Mouse (Mus musculus): ENCODE results near the gene Ramp2.

The Ramp2 gene

DNA sequence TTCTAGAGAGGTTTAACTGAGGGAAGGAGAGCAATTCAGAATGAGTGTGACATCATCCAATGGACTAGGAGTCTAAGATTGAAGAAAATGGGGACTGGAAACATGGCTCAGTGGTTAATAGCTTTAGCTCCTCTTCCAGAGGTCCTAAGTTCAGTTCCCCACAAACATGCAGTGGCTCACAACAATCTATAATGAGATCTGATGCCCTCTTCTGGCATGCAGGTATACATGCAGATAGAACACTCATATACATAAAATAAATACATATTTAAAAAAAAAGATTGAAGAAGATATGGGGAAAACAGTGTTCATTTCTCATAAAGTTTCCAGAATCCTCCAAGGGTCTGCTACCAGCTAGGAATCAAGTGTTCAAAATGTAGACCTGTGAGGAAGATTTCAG is 10.4 kb upstream of the Ramp2 start:
- no peak for DNase-seq (ENCODE audit: low read depth in 1 of 2, low spot score in 2 of 2)

DNA sequence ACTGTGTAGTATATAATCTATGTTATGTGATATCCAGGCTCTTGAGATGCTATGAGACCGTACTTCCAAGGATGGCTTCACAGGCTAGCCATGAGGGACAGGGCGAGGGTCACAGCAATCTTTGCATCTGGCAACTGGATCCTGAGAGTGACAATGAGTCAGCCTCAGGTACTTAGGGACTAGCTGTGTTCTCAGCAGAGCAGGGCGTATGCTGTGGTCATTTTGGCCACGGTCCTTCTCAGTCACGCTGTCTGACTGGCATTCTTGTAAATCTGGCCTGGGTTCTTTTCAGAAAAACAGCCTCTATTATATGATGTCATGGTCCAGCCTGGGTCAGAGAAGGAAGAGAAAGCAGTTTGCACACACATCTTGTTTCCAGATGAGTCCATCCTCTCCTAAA is 9.0 kb upstream of the Ramp2 start:
- DNase-seq (ENCODE audit: low read depth in 1 of 2, low spot score in 2 of 2): no peak

DNA sequence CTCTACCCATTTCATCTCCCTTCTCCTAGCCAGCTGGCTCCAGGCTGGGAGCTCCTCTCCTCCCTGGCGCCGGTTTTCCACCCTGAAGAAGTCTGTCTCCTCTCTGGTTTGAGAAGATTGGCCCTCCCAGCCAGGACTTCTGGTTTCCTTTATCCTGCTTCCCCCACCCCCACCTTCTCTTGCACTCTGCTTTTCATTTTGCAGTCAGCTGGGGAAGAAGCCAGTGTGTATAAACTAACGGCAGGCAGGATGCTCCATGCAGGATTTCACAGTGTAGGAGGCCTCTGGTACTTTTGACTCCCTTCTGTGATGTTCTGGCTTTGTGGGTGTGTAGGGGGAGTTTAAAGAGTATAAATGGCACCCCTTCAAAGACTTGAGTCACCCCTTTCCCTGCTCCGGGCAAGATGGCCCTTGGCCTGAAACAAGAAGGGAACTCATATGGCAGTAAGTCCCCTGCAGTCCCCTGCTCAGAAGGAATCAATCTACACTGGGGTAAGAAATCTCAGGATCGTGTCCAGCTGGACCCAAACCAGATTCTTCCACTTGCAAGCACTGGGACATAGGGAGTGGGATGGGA is 7.7 kb upstream of the Ramp2 start:
- DNase-seq (ENCODE audit: low read depth in 1 of 2, low spot score in 2 of 2): no peak

GRCm38 (mm10) chr11:101245071-101245470 is 757 bp upstream of the Ramp2 start:
- DNase-seq (ENCODE audit: low read depth in 1 of 2, low spot score in 2 of 2): no peak

GRCm38 (mm10) chr11:101246702-101247012 is 829 bp downstream of the Ramp2 start:
- no peak for DNase-seq (ENCODE audit: low read depth in 1 of 2, low spot score in 2 of 2)

DNA sequence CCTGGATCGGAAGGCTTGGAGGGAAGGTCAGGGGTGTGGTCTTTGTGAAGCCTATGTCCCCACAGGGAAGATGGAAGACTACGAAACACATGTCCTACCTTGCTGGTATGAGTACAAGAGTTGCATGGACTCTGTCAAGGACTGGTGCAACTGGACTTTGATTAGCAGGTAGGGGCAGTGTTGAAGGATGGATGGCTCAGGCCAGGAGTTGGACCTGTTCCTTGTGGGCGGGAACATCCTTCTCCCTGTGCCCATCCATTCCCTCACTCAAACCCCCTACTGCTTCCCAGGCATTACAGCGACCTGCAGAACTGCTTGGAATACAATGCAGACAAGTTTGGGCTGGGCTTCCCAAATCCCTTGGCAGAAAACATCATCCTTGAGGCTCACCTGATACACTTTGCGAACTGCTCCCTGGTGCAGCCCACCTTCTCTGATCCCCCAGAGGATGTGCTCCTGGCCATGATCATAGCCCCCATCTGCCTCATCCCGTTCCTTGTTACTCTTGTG is 1.7 kb downstream of the Ramp2 start:
- no peak for DNase-seq (ENCODE audit: low read depth in 1 of 2, low spot score in 2 of 2)

- no peak for DNase-seq (ENCODE audit: low read depth in 1 of 2, low spot score in 2 of 2)
These were observed 2.6 kb downstream of the Ramp2 start for GRCm38 (mm10) chr11:101248258-101248994.

GRCm38 (mm10) chr11:101251031-101251430 is 5.2 kb downstream of the Ramp2 start:
- no peak for DNase-seq (ENCODE audit: low read depth in 1 of 2, low spot score in 2 of 2)

GRCm38 (mm10) chr11:101252941-101253340 is 7.1 kb downstream of the Ramp2 start:
- DNase-seq (ENCODE audit: low read depth in 1 of 2, low spot score in 2 of 2): no peak

DNA sequence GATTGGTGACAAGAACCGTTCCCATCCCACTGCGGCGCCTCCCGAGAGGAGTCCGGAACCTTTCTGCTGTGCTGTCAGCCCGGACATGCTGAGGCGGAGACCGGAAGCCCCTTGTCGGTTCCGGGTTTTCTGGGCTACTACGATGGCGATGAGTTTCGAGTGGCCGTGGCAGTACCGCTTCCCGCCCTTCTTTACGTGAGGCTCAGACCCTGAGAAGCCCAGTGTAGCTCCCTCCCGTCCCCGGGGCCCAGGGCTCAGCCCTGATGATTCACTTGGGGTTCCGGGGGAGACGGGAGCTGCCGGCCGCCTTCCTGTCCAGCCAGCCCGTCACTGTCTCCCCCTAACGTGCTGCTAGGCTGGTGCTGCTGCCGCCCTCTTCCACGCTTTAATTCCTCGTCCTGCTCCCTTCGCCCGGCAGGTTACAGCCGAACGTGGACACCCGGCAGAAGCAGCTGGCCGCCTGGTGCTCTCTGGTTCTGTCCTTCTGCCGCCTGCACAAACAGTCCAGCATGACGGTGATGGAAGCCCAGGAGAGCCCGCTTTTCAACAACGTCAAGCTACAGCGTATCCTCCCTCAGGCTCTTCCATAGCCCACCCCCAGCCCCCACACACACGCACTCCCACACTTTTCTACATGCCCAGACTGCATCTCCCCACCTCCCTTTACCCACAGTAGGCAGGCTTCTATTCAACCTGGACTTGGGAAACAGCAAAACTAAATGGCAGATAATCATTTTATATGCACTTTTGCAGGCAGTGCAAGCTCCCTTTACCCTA is 8.0 kb downstream of the Ramp2 start, which contains the start of gene Vps25:
Vps25 (plus strand) TSS at position 95 of the 777 bp plus-strand sequence.
- peak; percentile 63 to 73 for DNase-seq (ENCODE audit: low read depth in 1 of 2, low spot score in 2 of 2)

DNA sequence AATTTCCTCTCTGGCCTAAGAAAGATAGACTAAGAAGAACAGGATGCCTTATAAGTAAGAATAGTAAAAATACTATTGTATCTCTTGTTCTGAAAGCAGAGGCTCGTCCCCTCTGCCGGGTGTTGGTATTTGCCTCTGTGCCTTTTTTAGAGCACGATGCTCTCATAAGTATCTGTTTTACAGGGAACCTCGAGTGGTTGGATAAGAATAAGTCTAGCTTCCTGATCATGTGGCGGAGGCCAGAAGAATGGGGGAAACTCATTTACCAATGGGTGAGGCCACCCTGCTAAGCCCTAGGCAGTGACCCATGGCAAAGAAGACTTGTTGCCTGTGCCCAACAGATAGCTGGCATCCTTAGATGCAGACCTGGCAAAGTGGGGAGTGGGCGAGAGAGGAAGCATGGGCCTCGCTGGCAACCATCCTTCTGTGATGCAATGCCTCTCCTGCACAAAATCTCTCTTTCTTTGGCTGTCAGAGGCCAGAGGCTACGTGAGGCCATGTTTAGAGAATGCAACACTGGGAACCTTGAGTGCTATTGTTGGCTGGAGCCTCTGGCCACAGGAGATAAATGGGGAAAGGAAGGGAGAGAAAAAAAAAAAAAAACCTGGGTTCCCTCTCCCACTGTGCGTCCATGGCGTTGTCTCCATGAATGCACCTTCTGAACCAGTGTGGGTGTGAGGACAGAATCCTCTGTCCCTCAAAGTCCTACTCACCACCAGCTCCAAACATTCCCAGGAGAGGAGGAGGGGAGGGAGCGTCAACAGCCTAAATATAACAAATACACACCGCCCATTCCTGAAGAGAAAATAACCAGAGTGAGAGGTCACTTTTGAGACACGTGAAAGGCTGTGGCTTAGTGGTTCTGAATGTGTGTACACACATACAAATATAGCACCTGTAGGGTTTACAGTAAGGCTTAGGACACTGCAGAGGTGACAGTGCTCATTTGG is 10.3 kb downstream of the Ramp2 start:
- DNase-seq (ENCODE audit: low read depth in 1 of 2, low spot score in 2 of 2): no peak

GRCm38 (mm10) chr11:101259261-101259712 is 13.5 kb downstream of the Ramp2 start:
- DNase-seq (ENCODE audit: low read depth in 1 of 2, low spot score in 2 of 2): no peak

- no peak for DNase-seq (ENCODE audit: low read depth in 1 of 2, low spot score in 2 of 2)
These were observed 14.4 kb downstream of the Ramp2 start, which contains the start of gene Wnk4 for GRCm38 (mm10) chr11:101259948-101260825. Gene Wnk4, plus strand, starts transcription at chr11:101260567.

- DNase-seq (ENCODE audit: low read depth in 1 of 2, low spot score in 2 of 2): no peak
These were observed 15.1 kb downstream of the Ramp2 start for GRCm38 (mm10) chr11:101260826-101261380.

- no peak for DNase-seq (ENCODE audit: low read depth in 1 of 2, low spot score in 2 of 2)
These were observed 16.6 kb downstream of the Ramp2 start for GRCm38 (mm10) chr11:101262272-101262967.

GRCm38 (mm10) chr11:101263138-101263988 is 17.5 kb downstream of the Ramp2 start:
- no peak for DNase-seq (ENCODE audit: low read depth in 1 of 2, low spot score in 2 of 2)

GRCm38 (mm10) chr11:101263989-101264280 is 18.1 kb downstream of the Ramp2 start:
- DNase-seq (ENCODE audit: low read depth in 1 of 2, low spot score in 2 of 2): no peak

DNA sequence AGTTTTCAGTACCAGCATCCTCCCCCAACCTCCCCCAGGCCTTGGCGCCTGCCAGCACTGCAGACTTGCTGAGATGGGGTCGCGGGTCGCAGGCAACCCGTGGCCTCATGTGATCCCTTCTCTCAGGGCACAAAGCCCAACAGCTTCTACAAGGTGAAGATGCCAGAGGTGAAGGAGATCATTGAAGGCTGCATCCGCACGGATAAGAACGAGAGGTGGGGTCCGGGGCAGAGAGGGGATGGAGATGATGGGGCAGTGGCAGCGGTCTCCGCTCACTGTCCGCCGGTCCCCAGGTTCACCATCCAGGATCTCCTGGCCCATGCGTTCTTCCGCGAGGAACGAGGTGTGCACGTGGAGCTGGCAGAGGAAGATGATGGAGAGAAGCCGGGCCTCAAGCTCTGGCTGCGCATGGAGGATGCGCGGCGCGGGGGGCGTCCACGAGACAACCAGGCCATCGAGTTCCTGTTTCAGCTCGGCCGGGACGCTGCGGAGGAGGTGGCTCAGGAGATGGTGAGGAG is 19.2 kb downstream of the Ramp2 start:
- no peak for DNase-seq (ENCODE audit: low read depth in 1 of 2, low spot score in 2 of 2)
